Mouse (Mus musculus) forebrain, embryonic 14.5 days (tissue): ENCODE data around the gene Pbrm1. TPM values are rescaled to one million over a fixed set of nuclear protein-coding genes. Genes with fewer than 3 reads are reported as not detected.

Experiments used
- ATAC-seq: fragments of 200-750 bp; cut with Nextera tagmentation; 2 replicates; pipeline ENCODE4 v1.8.0; 2017; ENCODE audit warnings: mild to moderate bottlenecking, moderate library complexity
- DNase-seq: peaks from one replicate; pipeline ENCODE4 v3.0.0-alpha.2; 2015; ENCODE audit warnings: low spot score
- H3K27ac ChIP-seq: fragments of 300-500 bp; sonication (generic); 2 replicates; pipeline ENCODE4 v1.5.1; 2014; ENCODE audit warnings: low read depth, mild to moderate bottlenecking, control low read depth, low read length, moderate library complexity
- H3K27me3 ChIP-seq: fragments of 300-500 bp; sonication (generic); replicated peaks from 2 replicates; pipeline ENCODE4 v1.6.1; 2014; ENCODE audit warnings: low read length, control low read depth, mixed read lengths; ENCODE audit not compliant: control insufficient read depth, insufficient read depth
- H3K36me3 ChIP-seq: fragments of 300-500 bp; sonication (generic); 2 replicates; pipeline ENCODE4 v1.6.1; 2014; ENCODE audit warnings: low read length, control low read depth; ENCODE audit not compliant: control insufficient read depth, insufficient read depth
- H3K4me1 ChIP-seq: fragments of 300-500 bp; sonication (generic); 2 replicates; pipeline ENCODE4 v1.6.1; 2014; ENCODE audit warnings: antibody characterized with exemption, low read length, control low read depth; ENCODE audit not compliant: control insufficient read depth, insufficient read depth
- H3K4me2 ChIP-seq: fragments of 300-500 bp; sonication (generic); 2 replicates; pipeline ENCODE4 v1.6.1; 2014; ENCODE audit warnings: mild to moderate bottlenecking, control low read depth, low read length
- H3K4me3 ChIP-seq: fragments of 300-500 bp; sonication (generic); 2 replicates; pipeline ENCODE4 v1.5.1; 2014; ENCODE audit warnings: low read depth, low read length, control low read depth
- H3K9ac ChIP-seq: fragments of 300-500 bp; sonication (generic); 2 replicates; pipeline ENCODE4 v1.6.1; 2014; ENCODE audit warnings: mild to moderate bottlenecking, low read length, control low read depth, moderate library complexity
- H3K9me3 ChIP-seq: fragments of 300-500 bp; sonication (generic); replicated peaks from 2 replicates; pipeline ENCODE4 v1.6.1; 2016; ENCODE audit warnings: low read length, control low read depth, mixed read lengths; ENCODE audit not compliant: control insufficient read depth
- WGBS: fragments of 180-500 bp; shearing (Covaris S2); extraction: QIAGEN DNeasy Blood & Tissue Kit; methylation state at CpG from one replicate; pipeline ENCODE4 v1.1.7; 2014; 5-methylcytosine and 5-hydroxymethylcytosine counted together
- polyA plus RNA-seq: library from polyadenylated mRNA; unstranded; fragments of >200 nt; fragmentation: Nextera tagmentation; extraction: Ambion mirVana; gene quantifications from 2 replicates; pipeline ENCODE4 v1.2.1, GENCODE M21; 2014

Pbrm1 gene
- polyA plus RNA-seq, 1 experiment from 2014 or later = 103 TPM

DNA sequence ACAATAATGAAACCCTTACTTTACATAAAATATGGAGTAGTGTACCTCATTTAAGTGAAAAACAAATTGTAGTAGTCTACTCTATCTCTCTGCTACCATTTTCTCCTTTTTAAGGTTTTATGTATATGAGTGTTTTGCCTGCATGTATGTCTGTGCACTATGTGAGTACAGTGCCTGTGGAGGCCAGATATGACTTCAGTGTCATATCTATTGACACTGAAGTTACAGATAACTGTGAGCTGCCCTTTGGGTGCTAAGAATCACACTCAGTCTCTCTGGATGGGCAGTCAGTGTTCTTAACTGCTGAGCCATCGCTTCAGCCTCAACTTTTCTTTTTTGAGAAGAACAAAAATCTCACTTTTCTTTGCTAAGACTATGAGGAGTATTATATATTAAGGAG, 26.9 kb downstream of the Pbrm1 start:
- no peak overlapping the region for H3K4me3 ChIP-seq
- peaks cover 71% of the 10 kb centered on the region for H3K36me3 ChIP-seq
- no peaks in the 10 kb centered on the region for H3K4me1 ChIP-seq
- H3K27ac ChIP-seq = no peak overlapping the region
- H3K9me3 ChIP-seq = no peaks in the 10 kb centered on the region
- no peaks in the 10 kb centered on the region for H3K27me3 ChIP-seq
- ATAC-seq (no peak), DNase-seq (no peak)
- no peak overlapping the region for H3K4me2 ChIP-seq
- no peak overlapping the region for H3K9ac ChIP-seq
- 94% methylated on average over 1 of the region's 1 CpGs for WGBS

DNA sequence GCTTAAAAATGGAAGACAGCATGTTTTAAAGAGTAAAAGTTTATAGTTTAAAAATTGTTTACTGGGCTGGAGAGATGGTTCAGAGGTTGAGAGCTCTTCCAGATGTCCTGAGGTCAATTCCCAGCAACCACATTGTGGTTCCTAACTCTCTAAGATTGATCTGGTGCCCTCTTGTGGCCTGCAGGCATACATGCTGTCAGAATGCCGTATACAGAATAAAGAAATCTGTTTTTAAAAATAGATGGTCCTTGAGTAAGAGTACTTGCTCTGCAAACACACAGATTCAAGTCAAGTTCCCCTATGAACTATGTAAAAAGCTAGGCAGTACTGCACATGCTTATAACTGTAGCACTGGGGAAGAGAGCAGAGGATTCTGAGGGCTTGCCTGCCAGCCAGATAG, 43.3 kb downstream of the Pbrm1 start:
- peaks cover 75% of the 10 kb centered on the region for H3K36me3 ChIP-seq
- H3K27me3 ChIP-seq = no peaks in the 10 kb centered on the region
- H3K9ac ChIP-seq = no peak overlapping the region
- no peaks in the 10 kb centered on the region for H3K9me3 ChIP-seq
- no peaks in the 10 kb centered on the region for H3K4me1 ChIP-seq
- WGBS = 71% methylated on average over 1 of the region's 1 CpGs
- peak; percentile 23 for DNase-seq
- no peak overlapping the region for H3K27ac ChIP-seq
- ATAC-seq = no peak
- H3K4me2 ChIP-seq = no peak overlapping the region
- no peak overlapping the region for H3K4me3 ChIP-seq

DNA sequence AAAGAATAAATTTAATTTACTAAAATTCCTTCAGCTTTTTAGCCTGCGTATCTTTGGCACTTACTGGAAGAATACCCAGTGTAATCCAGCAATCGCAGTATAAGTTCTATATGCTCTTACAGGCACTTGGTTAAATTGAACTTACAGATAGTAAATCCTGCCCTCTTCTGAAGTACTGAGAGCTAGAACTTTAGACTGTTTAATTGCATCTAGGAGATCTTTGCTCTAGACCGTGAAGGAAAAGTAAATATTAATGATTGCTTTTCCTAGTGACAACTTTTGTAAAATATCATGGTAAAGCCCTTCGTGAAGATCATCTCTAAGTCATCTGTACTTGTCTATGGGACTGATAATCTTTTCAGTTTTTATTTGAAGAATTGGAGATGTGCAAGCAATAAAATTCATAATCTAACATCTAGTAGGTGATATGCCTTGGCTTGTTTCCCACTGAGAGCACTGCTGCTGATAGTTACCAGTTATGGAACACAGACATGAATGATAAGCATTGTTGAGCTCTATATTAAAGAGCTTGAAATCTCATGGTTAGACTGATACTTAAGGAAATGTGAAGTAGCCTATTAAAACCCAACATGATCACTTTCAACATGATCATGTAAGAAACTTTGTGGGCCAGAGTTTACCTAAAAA, 50.3 kb downstream of the Pbrm1 start:
- 95% methylated on average over 4 of the region's 4 CpGs for WGBS
- no peak for DNase-seq
- Histone ChIP-seq H3K27ac (no peak overlapping the region), H3K27me3 (no peaks in the 10 kb centered on the region), H3K4me3 (no peak overlapping the region), H3K36me3 (peaks cover 74% of the 10 kb centered on the region), H3K4me2 (no peak overlapping the region), H3K4me1 (no peaks in the 10 kb centered on the region), H3K9me3 (no peaks in the 10 kb centered on the region), H3K9ac (no peak overlapping the region)
- no peak for ATAC-seq

DNA sequence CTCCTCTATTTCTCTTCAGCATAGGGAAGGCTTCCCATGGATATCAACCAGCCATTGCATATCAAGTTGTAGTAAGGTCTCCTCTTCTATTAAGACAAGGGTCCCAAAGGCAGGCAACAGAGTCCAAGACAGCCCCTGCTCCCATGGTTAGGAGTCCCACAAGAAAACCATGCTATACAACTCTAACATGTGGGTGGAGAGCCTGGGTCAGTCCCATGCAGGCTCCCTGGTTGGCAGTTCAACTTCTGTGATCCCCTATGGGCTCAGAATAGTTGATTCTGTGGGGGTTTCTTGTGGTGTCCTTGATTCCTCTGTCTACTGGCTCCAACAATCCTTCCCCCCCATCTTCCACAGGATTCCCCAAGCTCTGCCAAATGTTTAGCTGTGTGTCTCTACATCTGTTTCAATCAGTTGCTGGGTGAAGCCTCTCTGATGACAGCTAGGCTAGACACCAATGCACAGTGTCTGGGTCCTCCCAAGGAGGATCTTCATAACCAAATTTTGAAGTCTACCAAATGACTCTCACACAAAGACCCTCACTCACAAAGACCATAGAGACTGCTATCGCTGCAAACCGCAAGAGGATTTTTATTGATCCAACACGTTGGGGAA, 59.8 kb downstream of the Pbrm1 start:
- peaks cover 71% of the 10 kb centered on the region for H3K36me3 ChIP-seq
- H3K4me2 ChIP-seq = no peak overlapping the region
- ATAC-seq (no peak), DNase-seq (no peak)
- no peak overlapping the region for H3K9ac ChIP-seq
- no peak overlapping the region for H3K27ac ChIP-seq
- H3K4me1 ChIP-seq = no peaks in the 10 kb centered on the region
- H3K4me3 ChIP-seq = no peak overlapping the region
- H3K9me3 ChIP-seq = no peaks in the 10 kb centered on the region
- H3K27me3 ChIP-seq = no peaks in the 10 kb centered on the region
- 96% methylated on average over 3 of the region's 3 CpGs for WGBS

DNA sequence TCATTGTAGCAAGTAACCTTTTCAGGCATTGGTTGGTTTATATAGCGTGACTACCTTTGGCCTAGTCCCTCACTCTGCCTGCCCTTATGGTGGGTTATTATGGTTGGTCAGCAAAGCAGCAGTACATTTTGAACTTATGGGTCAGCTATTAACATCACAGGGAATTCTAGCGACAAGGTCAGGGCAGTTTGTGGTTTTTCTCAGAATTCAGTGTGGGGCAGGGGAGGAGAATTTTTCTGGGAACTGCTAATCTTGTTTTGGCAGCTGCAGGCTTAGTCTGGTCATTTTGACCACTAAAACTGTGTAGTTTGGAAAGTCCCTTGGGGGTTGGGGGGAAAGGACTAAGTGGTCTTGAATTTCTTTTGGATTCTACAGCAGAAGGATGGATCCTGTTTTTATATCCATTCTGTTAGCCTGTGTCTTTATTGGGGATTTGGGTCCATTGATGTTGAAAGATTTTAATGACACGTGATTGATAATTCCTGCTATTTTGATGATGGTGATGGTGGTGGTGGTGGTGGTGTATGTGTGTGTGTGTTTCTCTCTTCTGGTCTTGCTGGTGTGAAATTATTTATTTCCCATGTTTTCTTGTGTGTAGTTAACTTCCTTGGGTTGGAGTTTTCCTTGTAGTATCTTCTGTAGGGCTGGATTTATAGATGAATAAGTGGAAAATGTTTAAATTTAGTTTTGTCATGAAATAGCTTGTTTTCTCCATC, 60.5 kb downstream of the Pbrm1 start:
- H3K4me1 ChIP-seq = no peaks in the 10 kb centered on the region
- no peak overlapping the region for H3K4me2 ChIP-seq
- H3K9me3 ChIP-seq = no peaks in the 10 kb centered on the region
- H3K27me3 ChIP-seq = no peaks in the 10 kb centered on the region
- no peak for ATAC-seq
- no peak overlapping the region for H3K9ac ChIP-seq
- peaks cover 64% of the 10 kb centered on the region for H3K36me3 ChIP-seq
- H3K27ac ChIP-seq = no peak overlapping the region
- DNase-seq = no peak
- 92% methylated on average over 3 of the region's 3 CpGs for WGBS
- no peak overlapping the region for H3K4me3 ChIP-seq

DNA sequence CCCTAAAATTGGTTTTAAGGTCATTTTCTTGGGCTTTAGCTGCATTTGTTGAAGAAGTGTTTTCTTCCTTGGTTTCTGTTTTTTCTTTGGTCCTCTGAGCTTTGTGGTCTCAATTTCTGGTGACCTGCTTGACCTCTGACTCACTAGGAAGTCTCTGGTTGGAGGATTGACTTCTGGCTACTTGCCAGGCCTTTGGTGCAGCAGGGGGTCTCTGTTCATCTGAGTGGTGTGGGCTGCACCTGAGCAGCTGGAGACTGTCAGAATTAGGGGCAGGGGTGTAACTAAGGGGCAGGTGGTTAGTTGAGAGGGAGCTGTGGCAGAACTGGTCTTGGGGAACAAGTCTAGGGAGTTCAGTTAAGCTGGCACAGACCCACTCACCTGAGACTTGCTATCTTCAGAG, 62.2 kb downstream of the Pbrm1 start:
- no peak for DNase-seq
- Histone ChIP-seq H3K27ac (no peak overlapping the region), H3K9ac (no peak overlapping the region), H3K4me3 (no peak overlapping the region), H3K9me3 (no peaks in the 10 kb centered on the region), H3K36me3 (peaks cover 64% of the 10 kb centered on the region), H3K4me1 (no peaks in the 10 kb centered on the region), H3K4me2 (no peak overlapping the region), H3K27me3 (no peaks in the 10 kb centered on the region)
- ATAC-seq = no peak

- no peaks in the 10 kb centered on the region for H3K9me3 ChIP-seq
- no peak overlapping the region for H3K27ac ChIP-seq
- H3K4me2 ChIP-seq = no peak overlapping the region
- H3K4me3 ChIP-seq = no peak overlapping the region
- H3K27me3 ChIP-seq = no peaks in the 10 kb centered on the region
- H3K4me1 ChIP-seq = no peaks in the 10 kb centered on the region
- WGBS = 87% methylated on average over 6 of the region's 6 CpGs
- DNase-seq (no peak), ATAC-seq (no peak)
- H3K36me3 ChIP-seq = peaks cover 84% of the 10 kb centered on the region
- no peak overlapping the region for H3K9ac ChIP-seq
These were observed 68.5 kb downstream of the Pbrm1 start for GRCm38 (mm10) chr14:31087433-31087832.

- H3K27me3 ChIP-seq = no peaks in the 10 kb centered on the region
- no peak for DNase-seq
- no peak overlapping the region for H3K27ac ChIP-seq
- no peak overlapping the region for H3K9ac ChIP-seq
- H3K4me3 ChIP-seq = no peak overlapping the region
- no peaks in the 10 kb centered on the region for H3K9me3 ChIP-seq
- no peaks in the 10 kb centered on the region for H3K4me1 ChIP-seq
- no peak for ATAC-seq
- peaks cover 82% of the 10 kb centered on the region for H3K36me3 ChIP-seq
- WGBS = 97% methylated on average over 2 of the region's 2 CpGs
- H3K4me2 ChIP-seq = no peak overlapping the region
These were observed 69.6 kb downstream of the Pbrm1 start for GRCm38 (mm10) chr14:31088515-31088914.

GRCm38 (mm10) chr14:31089918-31090317, 71.0 kb downstream of the Pbrm1 start:
- Histone ChIP-seq H3K27ac (no peak overlapping the region), H3K4me3 (no peak overlapping the region), H3K4me2 (no peak overlapping the region), H3K36me3 (peaks cover 80% of the 10 kb centered on the region), H3K27me3 (no peaks in the 10 kb centered on the region), H3K4me1 (no peaks in the 10 kb centered on the region), H3K9ac (no peak overlapping the region), H3K9me3 (no peaks in the 10 kb centered on the region)
- ATAC-seq (no peak), DNase-seq (no peak)
- 93% methylated on average over 1 of the region's 1 CpGs for WGBS
